Comparison of ENCODE assay signal across 8 mouse cellular contexts in the genomic region with DNA sequence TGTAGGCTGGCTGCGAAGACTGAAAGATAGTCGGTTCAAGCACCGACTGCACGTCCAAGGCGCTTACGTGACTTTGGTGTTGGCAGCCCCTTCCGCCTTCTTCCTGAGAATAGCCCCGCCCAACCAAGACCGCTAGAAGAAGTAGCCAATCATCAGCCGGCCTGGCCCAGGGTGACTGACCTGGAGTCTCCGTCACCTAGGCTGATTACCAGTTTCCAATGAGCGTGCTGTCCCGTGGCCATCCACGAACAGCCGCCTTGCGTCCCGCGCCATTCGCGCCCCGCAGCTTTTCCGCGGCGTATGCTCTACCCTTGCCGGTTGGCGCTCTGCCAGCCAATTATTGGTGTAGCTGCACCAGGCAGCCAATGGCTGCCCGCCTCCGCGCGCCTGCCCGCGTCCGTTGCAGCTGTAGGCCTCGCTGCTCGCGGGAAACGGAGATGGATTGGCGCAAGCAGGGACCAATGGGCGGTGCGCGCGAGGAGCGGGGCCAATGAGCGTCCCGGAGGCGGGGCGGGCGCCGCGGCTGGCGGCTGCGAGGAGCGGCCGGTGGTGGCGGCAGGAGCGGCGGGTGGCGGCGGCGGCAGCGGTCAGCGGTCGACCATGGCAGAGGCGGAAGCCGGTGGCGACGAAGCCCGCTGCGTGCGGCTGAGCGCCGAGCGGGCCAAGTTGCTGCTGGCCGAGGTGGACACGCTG. TPM values are rescaled to one million over a fixed set of nuclear protein-coding genes. Genes with fewer than 3 reads are reported as not detected.
DNase-seq lines count a peak whose midpoint lies in the region; ATAC-seq lines count a peak whose summit lies in the region.

Gene E4f1 (minus strand): TSS at position 404 of the 693 bp plus-strand sequence.
Gene Pgp (plus strand): TSS at position 483 of the 693 bp plus-strand sequence.

- WGBS in forebrain, embryonic 14.5 days = under 1% methylated on average over 73 of the region's 75 CpGs
- WGBS in neural tube, embryonic 15.5 days = under 1% methylated on average over 57 of the region's 75 CpGs

- H3K27ac ChIP-seq in forebrain, embryonic 14.5 days (ENCODE audit: low read depth, low read length) = peak within 1 kb of the TSS; percentile 80
- H3K27ac ChIP-seq in neural tube, embryonic 15.5 days (replicated peaks) = peak within 1 kb of the TSS; percentile 91

- peak; percentile 97 for DNase-seq in ES-CJ7 (ENCODE audit: low read depth, low spot score)
- peak; percentile 100 for DNase-seq in cerebellum, adult 11 months
- peak; percentile 100 for DNase-seq in forebrain, embryonic 14.5 days (ENCODE audit: low spot score)
- peak; percentile 99 for DNase-seq in heart, postnatal 14 days
- DNase-seq in layer of hippocampus, adult 11-12 months (ENCODE audit: low spot score) = peak; percentile 99
- peak; percentile 98 to 99 for DNase-seq in lung, adult 18-20 months
- DNase-seq in testis, postnatal 14 days (ENCODE audit: low spot score) = peak; percentile 99

- peak within 1 kb of the TSS; percentile 81 for H3K4me3 ChIP-seq in forebrain, embryonic 14.5 days (ENCODE audit: low read depth, low read length)
- peak within 1 kb of the TSS; percentile 92 for H3K4me3 ChIP-seq in neural tube, embryonic 15.5 days (replicated peaks)

- ATAC-seq in forebrain, embryonic 14.5 days = peak; percentile 99
- ATAC-seq in neural tube, embryonic 15.5 days (ENCODE audit: low FRiP score) = peak; percentile 96

- peaks cover 17% of the 10 kb centered on the region for H3K4me1 ChIP-seq in forebrain, embryonic 14.5 days (ENCODE audit: control insufficient read depth, insufficient read depth, low read length)
- peaks cover 42% of the 10 kb centered on the region for H3K4me1 ChIP-seq in neural tube, embryonic 15.5 days

- no peaks in the 10 kb centered on the region for H3K27me3 ChIP-seq in forebrain, embryonic 14.5 days (replicated peaks; ENCODE audit: control insufficient read depth, insufficient read depth, low read length)
- H3K27me3 ChIP-seq in neural tube, embryonic 15.5 days (replicated peaks) = no peaks in the 10 kb centered on the region

- no peaks in the 10 kb centered on the region for H3K9me3 ChIP-seq in forebrain, embryonic 14.5 days (replicated peaks; ENCODE audit: control insufficient read depth, low read length)
- H3K9me3 ChIP-seq in neural tube, embryonic 15.5 days (replicated peaks) = no peaks in the 10 kb centered on the region

- intact Hi-C loops in heart, postnatal 14 days (cut with DNase I) = no loop called here

- H3K36me3 ChIP-seq in forebrain, embryonic 14.5 days (ENCODE audit: control insufficient read depth, insufficient read depth, low read length) = peaks cover 28% of the 10 kb centered on the region
- peaks cover 13% of the 10 kb centered on the region for H3K36me3 ChIP-seq in neural tube, embryonic 15.5 days

- H3K9ac ChIP-seq in forebrain, embryonic 14.5 days (ENCODE audit: low read length) = peak within 1 kb of the TSS; percentile 83
- peak within 1 kb of the TSS; percentile 92 for H3K9ac ChIP-seq in neural tube, embryonic 15.5 days (replicated peaks)

- peak within 1 kb of the TSS; percentile 81 for H3K4me2 ChIP-seq in forebrain, embryonic 14.5 days (ENCODE audit: low read length)
- H3K4me2 ChIP-seq in neural tube, embryonic 15.5 days = peak within 1 kb of the TSS; percentile 99

RNA-seq across cellular contexts. Expression of gene E4f1, which starts in this region (rescaled TPM):
- 8.3 and 16.9 TPM in 2 replicates for polyA plus RNA-seq in forebrain, embryonic 14.5 days (2014; fragmentation: Nextera tagmentation; extraction: Ambion mirVana)
- 10 to 100 TPM; 13.6 to 16.2 TPM for total RNA-seq in heart, postnatal 14 days (2021)
- 46.3 and 49.5 TPM in 2 replicates for polyA plus RNA-seq in neural tube, embryonic 15.5 days (2015; fragmentation: Nextera tagmentation; extraction: Ambion mirVana)

RNA-seq across cellular contexts. Expression of gene Pgp, which starts in this region (rescaled TPM):
- 54.7 and 56.5 TPM in 2 replicates for polyA plus RNA-seq in forebrain, embryonic 14.5 days (2014; fragmentation: Nextera tagmentation; extraction: Ambion mirVana)
- total RNA-seq in heart, postnatal 14 days (2021) = 10 to 100 TPM; 43.2 to 43.4 TPM
- 76.1 and 79.7 TPM in 2 replicates for polyA plus RNA-seq in neural tube, embryonic 15.5 days (2015; fragmentation: Nextera tagmentation; extraction: Ambion mirVana)

Comparison
In these comparisons a context has a peak if more than half of its experiments do, and no peak if none do; other contexts are left out.
1. Peak in every context shown above with its lines: DNase-seq, ATAC-seq, H3K4me3 ChIP-seq and H3K27ac ChIP-seq.